In the genomic region with DNA sequence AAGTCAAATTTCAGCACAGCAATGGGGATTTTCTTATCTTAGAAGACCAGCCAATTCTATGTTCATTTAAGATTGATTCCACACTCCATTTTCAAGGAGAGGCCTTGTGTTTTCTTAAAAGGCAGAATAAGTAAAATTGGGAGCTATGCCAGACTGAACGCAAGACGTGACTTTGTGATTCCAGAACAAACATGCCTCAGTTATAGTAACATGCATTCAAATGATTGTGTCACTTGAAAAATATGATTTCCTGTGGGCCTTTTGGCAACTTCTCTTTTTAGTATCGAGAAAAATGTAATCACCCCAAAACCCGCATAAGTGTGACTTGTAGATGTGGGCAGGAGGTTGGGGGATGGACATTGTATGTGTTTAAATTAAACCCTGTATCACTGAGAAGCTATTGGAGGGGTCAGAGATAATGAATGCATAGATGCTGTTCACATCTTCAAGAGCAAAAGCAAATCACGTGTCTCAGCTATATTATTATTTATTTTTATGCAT, we compare ENCODE assay signal across 21 mouse cellular contexts. TPM values are rescaled to one million over a fixed set of nuclear protein-coding genes. Genes with fewer than 3 reads are reported as not detected.
"Had no signal": no experiment of that assay in that cellular context is flagged by ENCODE, and none has a peak within 500 bp of the region (broad histone marks: within the 10 kb centered on the region; RNA-seq: fewer than 3 reads in every experiment).

No protein-coding gene starts in this region.

- H3K4me2 ChIP-seq: lung, embryonic 15.5 days; midbrain, embryonic 12.5 days; neural tube, embryonic 13.5 days; neural tube, embryonic 15.5 days; stomach, embryonic 15.5 days had no signal

- H3K27me3 ChIP-seq: lung, embryonic 15.5 days; midbrain, embryonic 12.5 days; neural tube, embryonic 13.5 days; neural tube, embryonic 15.5 days; stomach, embryonic 15.5 days had no signal

- H3K4me3 ChIP-seq: lung, embryonic 15.5 days; midbrain, embryonic 10.5 days; midbrain, embryonic 12.5 days; myocyte; neural tube, embryonic 13.5 days; neural tube, embryonic 15.5 days; stomach, embryonic 15.5 days had no signal

- H3K9ac ChIP-seq: liver, postnatal 0 days; lung, embryonic 15.5 days; midbrain, embryonic 12.5 days; neural tube, embryonic 13.5 days; neural tube, embryonic 15.5 days; stomach, embryonic 15.5 days had no signal

- H3K4me1 ChIP-seq: lung, embryonic 15.5 days; neural tube, embryonic 13.5 days; neural tube, embryonic 15.5 days; stomach, embryonic 15.5 days had no signal

- ATAC-seq: liver, postnatal 0 days; lung, postnatal 0 days; midbrain, embryonic 16.5 days had no signal

- H3K9me3 ChIP-seq: lung, embryonic 15.5 days; midbrain, embryonic 10.5 days; midbrain, embryonic 12.5 days; neural tube, embryonic 13.5 days; neural tube, embryonic 15.5 days; stomach, embryonic 15.5 days had no signal

- H3K36me3 ChIP-seq: lung, embryonic 15.5 days; midbrain, embryonic 10.5 days; midbrain, embryonic 12.5 days; neural tube, embryonic 13.5 days; neural tube, embryonic 15.5 days; stomach, embryonic 15.5 days had no signal

- H3K27ac ChIP-seq: lung, embryonic 15.5 days; macrophage; midbrain, embryonic 10.5 days; midbrain, embryonic 12.5 days; neural tube, embryonic 13.5 days; neural tube, embryonic 15.5 days; stomach, embryonic 15.5 days; stomach, postnatal 0 days had no signal

- DNase-seq: liver, postnatal 0 days; lung, postnatal 14 days; lung, postnatal 36 days; midbrain, embryonic 14.5 days; retina, postnatal 1 day; right cerebral cortex, adult 18-20 months; right cerebral cortex, postnatal 14 days; thymus, adult 2 months; thymus, postnatal 25 days; thymus, postnatal 4 days had no signal

RNA-seq across cellular contexts. Expression of a gene that starts 19.0 kb away (rescaled TPM):
- polyA plus RNA-seq: midbrain, embryonic 10.5 days had no signal
